8 mouse cellular contexts compared by ENCODE assay signal in genomic region chr5:140568321-140568970, GRCm38 (mm10). TPM values are rescaled to one million over a fixed set of nuclear protein-coding genes. Genes with fewer than 3 reads are reported as not detected.
DNase-seq lines count a peak whose midpoint lies in the region; ATAC-seq and TF ChIP-seq lines count a peak whose summit lies in the region.

No protein-coding gene starts in this region.

- 25% methylated on average over 10 of the region's 10 CpGs for WGBS in intestine, embryonic 14.5 days
- WGBS in limb, embryonic 13.5 days, result 16% methylated on average over 10 of the region's 10 CpGs
- WGBS in midbrain, postnatal 0 days, result 50% methylated on average over 10 of the region's 10 CpGs

- no peaks in the 10 kb centered on the region for H3K9me3 ChIP-seq in intestine, embryonic 14.5 days (ENCODE audit: control insufficient read depth, low read length)
- no peaks in the 10 kb centered on the region for H3K9me3 ChIP-seq in limb, embryonic 13.5 days
- H3K9me3 ChIP-seq in midbrain, postnatal 0 days (ENCODE audit: low read length), result no peaks in the 10 kb centered on the region

- TF ChIP-seq CTCF in midbrain, postnatal 0 days (IDR thresholded peaks at IDR 0.05), result peak; percentile 83

- H3K27ac ChIP-seq in intestine, embryonic 14.5 days (ENCODE audit: low read depth), result no peak overlapping the region; the same call in 1 of the 2 replicates
- H3K27ac ChIP-seq in limb, embryonic 13.5 days, result peak overlapping the region; percentile 34; the same call in 1 of the 2 replicates
- no peak overlapping the region for H3K27ac ChIP-seq in midbrain, postnatal 0 days (ENCODE audit: low read depth, low read length)

- ATAC-seq in activated CD4-positive, CD25-positive, alpha-beta regulatory T cell, adult 4 months, result peak; percentile 18
- ATAC-seq in intestine, embryonic 14.5 days (replicated peaks; ENCODE audit: low FRiP score, low TSS enrichment, low read depth), result no peak
- ATAC-seq in limb, embryonic 13.5 days (ENCODE audit: low FRiP score, low read depth), result 0 out of 2 replicates have a peak, but pooled peaks have one; percentile 24
- ATAC-seq in midbrain, postnatal 0 days (ENCODE audit: low FRiP score), result no peak

- H3K36me3 ChIP-seq in intestine, embryonic 14.5 days (ENCODE audit: control insufficient read depth, insufficient read depth, low read length), result no peaks in the 10 kb centered on the region
- H3K36me3 ChIP-seq in limb, embryonic 13.5 days, result no peaks in the 10 kb centered on the region
- no peaks in the 10 kb centered on the region for H3K36me3 ChIP-seq in midbrain, postnatal 0 days (ENCODE audit: insufficient read depth, low read length)

- peaks cover 11% of the 10 kb centered on the region for H3K4me1 ChIP-seq in intestine, embryonic 14.5 days (replicated peaks; ENCODE audit: control insufficient read depth, insufficient read depth, low read length)
- peaks cover 39% of the 10 kb centered on the region for H3K4me1 ChIP-seq in limb, embryonic 13.5 days
- no peaks in the 10 kb centered on the region for H3K4me1 ChIP-seq in midbrain, postnatal 0 days (ENCODE audit: insufficient read depth, low read length)

- H3K27me3 ChIP-seq in intestine, embryonic 14.5 days (replicated peaks; ENCODE audit: control insufficient read depth, insufficient read depth, low read length), result no peaks in the 10 kb centered on the region
- no peaks in the 10 kb centered on the region for H3K27me3 ChIP-seq in limb, embryonic 13.5 days
- H3K27me3 ChIP-seq in midbrain, postnatal 0 days (ENCODE audit: insufficient read depth, low read length), result no peaks in the 10 kb centered on the region

- intact Hi-C loops in gastrocnemius, postnatal 14 days (cut with DNase I; ENCODE audit: low total_unique reads), result loop anchor here (2.0 kb wide), 1 partner anchor 48 kb away; no protein-coding TSS in a partner anchor

- H3K4me3 ChIP-seq in intestine, embryonic 14.5 days (ENCODE audit: low read depth, low read length), result no peak overlapping the region
- no peak overlapping the region for H3K4me3 ChIP-seq in limb, embryonic 13.5 days
- H3K4me3 ChIP-seq in midbrain, postnatal 0 days (ENCODE audit: low read depth, low read length), result no peak overlapping the region

- no peak overlapping the region; the same call in 1 of the 2 replicates for H3K9ac ChIP-seq in intestine, embryonic 14.5 days (ENCODE audit: low read length)
- H3K9ac ChIP-seq in limb, embryonic 13.5 days, result no peak overlapping the region
- no peak overlapping the region for H3K9ac ChIP-seq in midbrain, postnatal 0 days (replicated peaks; ENCODE audit: low read length, poor library complexity, severe bottlenecking)

- peak; percentile 76 for DNase-seq in 416B (ENCODE audit: low read depth)
- DNase-seq in embryo, embryonic 10 days (ENCODE audit: low spot score), result peak; percentile 55
- DNase-seq in gastrocnemius, postnatal 14 days, result peak; percentile 57
- DNase-seq in intestine, embryonic 14.5 days (ENCODE audit: low spot score), result peak; percentile 88
- peak; percentile 68 for DNase-seq in midbrain, postnatal 0 days (ENCODE audit: low spot score)
- DNase-seq in spleen, postnatal 36 days (ENCODE audit: low spot score in 2 of 2), result peak; percentile 55 to 70

- H3K4me2 ChIP-seq in intestine, embryonic 14.5 days (ENCODE audit: low read length), result 0 out of 2 replicates have a peak overlapping the region, but pooled peaks have one; percentile 5
- peak overlapping the region; percentile 30 for H3K4me2 ChIP-seq in limb, embryonic 13.5 days (replicated peaks)
- no peak overlapping the region for H3K4me2 ChIP-seq in midbrain, postnatal 0 days (ENCODE audit: low read depth, low read length, poor library complexity, severe bottlenecking)

RNA-seq across cellular contexts. Expression of gene Grifin, which starts 3.6 kb away (rescaled TPM):
- 1 to 10 TPM in 1 of 2 experiments, under 1 TPM in 1; 0.98 to 3.8 TPM for polyA plus RNA-seq in activated CD4-positive, CD25-positive, alpha-beta regulatory T cell, adult 4 months (2017; shearing (Covaris generic))
- not detected for total RNA-seq in gastrocnemius, postnatal 14 days (2021)
- 0.54 TPM in 1 of 2 replicates, not detected in the other for polyA plus RNA-seq in intestine, embryonic 14.5 days (2014; fragmentation: Nextera tagmentation; extraction: Ambion mirVana)
- polyA plus RNA-seq in limb, embryonic 13.5 days (2015; fragmentation: Nextera tagmentation; extraction: Ambion mirVana), result not detected in 2 replicates
- not detected in 2 replicates for total RNA-seq in midbrain, postnatal 0 days (2014; rRNA removed)
- polyA plus RNA-seq in midbrain, postnatal 0 days (2015; fragmentation: Nextera tagmentation; extraction: Ambion mirVana), result 0.39 TPM in 1 of 2 replicates, not detected in the other

RNA-seq across cellular contexts. Expression of gene Lfng, which starts 38.7 kb away (rescaled TPM):
- polyA plus RNA-seq in activated CD4-positive, CD25-positive, alpha-beta regulatory T cell, adult 4 months (2017; shearing (Covaris generic)), result 10 to 100 TPM; 33.9 to 35.5 TPM
- total RNA-seq in gastrocnemius, postnatal 14 days (2021), result 1 to 10 TPM; 5.6 to 9.8 TPM
- 12.6 and 15.4 TPM in 2 replicates for polyA plus RNA-seq in intestine, embryonic 14.5 days (2014; fragmentation: Nextera tagmentation; extraction: Ambion mirVana)
- polyA plus RNA-seq in limb, embryonic 13.5 days (2015; fragmentation: Nextera tagmentation; extraction: Ambion mirVana), result 13.4 and 13.5 TPM in 2 replicates
- 55.6 and 56.6 TPM in 2 replicates for total RNA-seq in midbrain, postnatal 0 days (2014; rRNA removed)
- polyA plus RNA-seq in midbrain, postnatal 0 days (2015; fragmentation: Nextera tagmentation; extraction: Ambion mirVana), result 20.1 and 22.5 TPM in 2 replicates

Comparison
In these comparisons a context has a peak if more than half of its experiments do, and no peak if none do; other contexts are left out.
1. ATAC-seq: peak in activated CD4-positive, CD25-positive, alpha-beta regulatory T cell, adult 4 months (single experiment) and limb, embryonic 13.5 days (single experiment); none in intestine, embryonic 14.5 days (single experiment) and midbrain, postnatal 0 days (single experiment).
2. Peak in every context shown above with its lines, with median percentiles within 50 percentile points of each other: DNase-seq.